ENCODE assay signal across 9 mouse cellular contexts in the genomic region with DNA sequence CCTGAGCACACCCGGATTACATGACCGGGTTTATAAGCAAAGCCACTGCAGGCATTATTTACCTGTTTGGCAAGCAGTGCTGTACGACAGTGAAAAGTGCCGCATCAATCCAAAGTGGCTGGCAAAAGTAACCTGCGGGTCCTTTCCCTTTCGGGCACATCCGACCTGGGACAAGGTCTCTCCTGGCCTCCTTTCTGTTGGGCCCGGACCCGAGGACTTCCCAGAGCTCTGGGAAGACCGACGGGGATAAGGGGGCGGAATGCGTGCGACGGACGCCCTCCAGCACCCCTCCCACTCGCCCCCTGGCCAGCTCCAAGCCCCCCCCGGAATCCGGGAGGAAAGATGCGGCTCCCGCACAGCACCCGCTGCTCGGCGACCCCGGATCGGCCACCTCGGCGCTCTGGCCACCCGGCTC. TPM values are rescaled to one million over a fixed set of nuclear protein-coding genes. Genes with fewer than 3 reads are reported as not detected.
DNase-seq lines count a peak whose midpoint lies in the region; ATAC-seq and TF ChIP-seq lines count a peak whose summit lies in the region.
"Had no signal": no experiment of that assay in that cellular context is flagged by ENCODE, and none has a peak within 500 bp of the region (broad histone marks: within the 10 kb centered on the region; RNA-seq: fewer than 3 reads in every experiment).

No protein-coding gene starts in this region.

- H3K27me3 ChIP-seq in kidney, embryonic 14.5 days (ENCODE audit: control insufficient read depth, insufficient read depth, low read length), result no peaks in the 10 kb centered on the region
- H3K27me3 ChIP-seq in forebrain, embryonic 14.5 days (replicated peaks; ENCODE audit: control insufficient read depth, insufficient read depth, low read length), result no peaks in the 10 kb centered on the region
- peaks cover 38% of the 10 kb centered on the region for H3K27me3 ChIP-seq in liver, embryonic 12.5 days (replicated peaks)
- H3K27me3 ChIP-seq in stomach, postnatal 0 days (ENCODE audit: control insufficient read depth, insufficient read depth, low read length), result no peaks in the 10 kb centered on the region

- no peak for TF ChIP-seq EP300 in stomach, postnatal 0 days (optimal IDR thresholded peaks at IDR 0.05)

- no peak for DNase-seq in kidney, adult 11 months
- DNase-seq in brain, embryonic 14.5 days (ENCODE audit: low read depth), result peak; percentile 49
- peak; percentile 36 for DNase-seq in forebrain, embryonic 14.5 days (ENCODE audit: low spot score)
- DNase-seq in stomach, postnatal 0 days (ENCODE audit: low spot score), result no peak
- DNase-seq in thymus, adult 18-20 months, result no peak
- DNase-seq in gastrocnemius, adult 18-20 months (ENCODE audit: low spot score), result no peak

- peak; percentile 71 for ATAC-seq in kidney, embryonic 14.5 days (ENCODE audit: low FRiP score, low TSS enrichment)
- ATAC-seq in forebrain, embryonic 14.5 days, result peak; percentile 27
- peak; percentile 46 for ATAC-seq in liver, embryonic 12.5 days
- ATAC-seq in stomach, postnatal 0 days (ENCODE audit: low FRiP score, low TSS enrichment), result peak; percentile 50

- peak overlapping the region; percentile 78 for H3K9ac ChIP-seq in kidney, embryonic 14.5 days (ENCODE audit: low read depth, low read length)
- H3K9ac ChIP-seq in forebrain, embryonic 14.5 days (ENCODE audit: low read length), result peak overlapping the region; percentile 86
- H3K9ac ChIP-seq in liver, embryonic 12.5 days, result peak overlapping the region; percentile 61
- peak overlapping the region; percentile 88 for H3K9ac ChIP-seq in stomach, postnatal 0 days (ENCODE audit: low read length)

- peak overlapping the region; percentile 59 for H3K4me2 ChIP-seq in kidney, embryonic 14.5 days (replicated peaks; ENCODE audit: low read depth, low read length)
- peak overlapping the region; percentile 95 for H3K4me2 ChIP-seq in forebrain, embryonic 14.5 days (ENCODE audit: low read length)
- peak overlapping the region; percentile 68 for H3K4me2 ChIP-seq in liver, embryonic 12.5 days
- H3K4me2 ChIP-seq in stomach, postnatal 0 days (replicated peaks; ENCODE audit: low read depth), result peak overlapping the region; percentile 74

- no peak for TF ChIP-seq POLR2A in brain, embryonic 14.5 days (IDR thresholded peaks at IDR 0.05; ENCODE audit: borderline replicate concordance, extremely low read depth, insufficient read depth, insufficient read length, poor library complexity, severe bottlenecking)

- H3K9me3 ChIP-seq in kidney, embryonic 14.5 days (ENCODE audit: control insufficient read depth, low read length), result no peaks in the 10 kb centered on the region
- H3K9me3 ChIP-seq in forebrain, embryonic 14.5 days (replicated peaks; ENCODE audit: control insufficient read depth, low read length), result no peaks in the 10 kb centered on the region
- H3K9me3 ChIP-seq in liver, embryonic 12.5 days (replicated peaks), result no peaks in the 10 kb centered on the region
- H3K9me3 ChIP-seq in stomach, postnatal 0 days (ENCODE audit: control insufficient read depth, low read length), result no peaks in the 10 kb centered on the region

- no peak for TF ChIP-seq CTCF in brain, embryonic 14.5 days (IDR thresholded peaks at IDR 0.05; ENCODE audit: borderline replicate concordance, extremely low read depth, insufficient read depth, insufficient read length)
- no peak for TF ChIP-seq CTCF in stomach, postnatal 0 days (IDR thresholded peaks at IDR 0.05; ENCODE audit: low read depth)

- WGBS in kidney, embryonic 14.5 days, result under 1% methylated on average over 27 of the region's 29 CpGs
- WGBS in forebrain, embryonic 14.5 days, result under 1% methylated on average over 29 of the region's 29 CpGs
- WGBS in liver, embryonic 12.5 days (ENCODE audit: insufficient replicate concordance), result under 1% methylated on average over 29 of the region's 29 CpGs
- WGBS in stomach, postnatal 0 days, result 2% methylated on average over 22 of the region's 29 CpGs

- peak overlapping the region; percentile 70 for H3K4me3 ChIP-seq in kidney, embryonic 14.5 days (ENCODE audit: low read length)
- peak overlapping the region; percentile 84 for H3K4me3 ChIP-seq in forebrain, embryonic 14.5 days (ENCODE audit: low read depth, low read length)
- H3K4me3 ChIP-seq in liver, embryonic 12.5 days, result peak overlapping the region; percentile 58
- H3K4me3 ChIP-seq in stomach, postnatal 0 days (ENCODE audit: low read depth, low read length), result peak overlapping the region; percentile 79

- H3K4me1 ChIP-seq in kidney, embryonic 14.5 days (ENCODE audit: control insufficient read depth, insufficient read depth, low read length), result no peaks in the 10 kb centered on the region
- no peaks in the 10 kb centered on the region; the same call in 1 of the 2 replicates for H3K4me1 ChIP-seq in forebrain, embryonic 14.5 days (ENCODE audit: control insufficient read depth, insufficient read depth, low read length)
- no peaks in the 10 kb centered on the region for H3K4me1 ChIP-seq in liver, embryonic 12.5 days
- H3K4me1 ChIP-seq in stomach, postnatal 0 days (replicated peaks; ENCODE audit: control insufficient read depth, insufficient read depth), result no peaks in the 10 kb centered on the region

- H3K27ac ChIP-seq in kidney, embryonic 14.5 days (ENCODE audit: low read depth, low read length), result peak overlapping the region; percentile 77
- H3K27ac ChIP-seq in forebrain, embryonic 14.5 days (ENCODE audit: low read depth, low read length), result no peak overlapping the region
- H3K27ac ChIP-seq in liver, embryonic 12.5 days, result peak overlapping the region; percentile 71
- peak overlapping the region; percentile 53 for H3K27ac ChIP-seq in stomach, postnatal 0 days (replicated peaks)

- no peaks in the 10 kb centered on the region for H3K36me3 ChIP-seq in kidney, embryonic 14.5 days (ENCODE audit: control insufficient read depth, insufficient read depth, low read length)
- no peaks in the 10 kb centered on the region for H3K36me3 ChIP-seq in forebrain, embryonic 14.5 days (ENCODE audit: control insufficient read depth, insufficient read depth, low read length)
- H3K36me3 ChIP-seq in liver, embryonic 12.5 days, result no peaks in the 10 kb centered on the region
- no peaks in the 10 kb centered on the region for H3K36me3 ChIP-seq in stomach, postnatal 0 days (ENCODE audit: control insufficient read depth, insufficient read depth, low read length)

RNA-seq across cellular contexts. Expression of gene Steap2, which starts 0.8 kb away (rescaled TPM):
- 15.6 and 23.8 TPM in 2 replicates for polyA plus RNA-seq in kidney, embryonic 14.5 days (2014; fragmentation: Nextera tagmentation; extraction: Ambion mirVana)
- polyA plus RNA-seq in brain, embryonic 14.5 days (2012; rRNA removed), result 2.4 and 3.5 TPM in 2 replicates
- polyA plus RNA-seq in forebrain, embryonic 14.5 days (2014; fragmentation: Nextera tagmentation; extraction: Ambion mirVana), result 4.3 TPM in 2 replicates
- polyA plus RNA-seq in liver, embryonic 12.5 days (2016; fragmentation: Nextera tagmentation; extraction: Ambion mirVana), result 5.9 and 7.2 TPM in 2 replicates
- polyA plus RNA-seq in stomach, postnatal 0 days (2015; fragmentation: Nextera tagmentation; extraction: Ambion mirVana), result 4.2 and 5.0 TPM in 2 replicates
- total RNA-seq in gastrocnemius, adult 18-20 months (2021), result under 1 TPM; 0.21 to 0.71 TPM

RNA-seq across cellular contexts. Expression of gene Cfap69, which starts 29.5 kb away (rescaled TPM):
- polyA plus RNA-seq in kidney, embryonic 14.5 days (2014; fragmentation: Nextera tagmentation; extraction: Ambion mirVana), result 1.5 and 5.5 TPM in 2 replicates
- polyA plus RNA-seq in brain, embryonic 14.5 days (2012; rRNA removed), result 9.2 and 9.9 TPM in 2 replicates
- polyA plus RNA-seq in forebrain, embryonic 14.5 days (2014; fragmentation: Nextera tagmentation; extraction: Ambion mirVana), result 5.6 and 8.9 TPM in 2 replicates
- polyA plus RNA-seq in liver, embryonic 12.5 days (2016; fragmentation: Nextera tagmentation; extraction: Ambion mirVana), result 0.47 and 0.76 TPM in 2 replicates
- polyA plus RNA-seq in stomach, postnatal 0 days (2015; fragmentation: Nextera tagmentation; extraction: Ambion mirVana), result 7.2 and 8.1 TPM in 2 replicates
- total RNA-seq in gastrocnemius, adult 18-20 months (2021), result under 1 TPM in 1 of 2 experiments, not detected in 1; 0.11 TPM

RNA-seq across cellular contexts. Expression of gene Steap1, which starts 55.6 kb away (rescaled TPM):
- polyA plus RNA-seq in kidney, embryonic 14.5 days (2014; fragmentation: Nextera tagmentation; extraction: Ambion mirVana), result 9.9 and 10.3 TPM in 2 replicates
- polyA plus RNA-seq in brain, embryonic 14.5 days (2012; rRNA removed), result 0.82 and 0.91 TPM in 2 replicates
- polyA plus RNA-seq in forebrain, embryonic 14.5 days (2014; fragmentation: Nextera tagmentation; extraction: Ambion mirVana), result 2.6 and 2.9 TPM in 2 replicates
- polyA plus RNA-seq in liver, embryonic 12.5 days (2016; fragmentation: Nextera tagmentation; extraction: Ambion mirVana), result 9.1 and 9.3 TPM in 2 replicates
- polyA plus RNA-seq in stomach, postnatal 0 days (2015; fragmentation: Nextera tagmentation; extraction: Ambion mirVana), result 10.8 and 11.8 TPM in 2 replicates
- not detected for total RNA-seq in gastrocnemius, adult 18-20 months (2021)
- total RNA-seq: left cerebral cortex, postnatal 36 days had no signal

Comparison
In these comparisons a context has a peak if more than half of its experiments do, and no peak if none do; other contexts are left out.
1. DNase-seq: peak in brain, embryonic 14.5 days (single experiment) and forebrain, embryonic 14.5 days (single experiment); none in kidney, adult 11 months (single experiment), stomach, postnatal 0 days (single experiment), thymus, adult 18-20 months (0 of 2) and gastrocnemius, adult 18-20 months (single experiment).
2. Peak in every context shown above with its lines, with median percentiles within 50 percentile points of each other: ATAC-seq, H3K4me2 ChIP-seq, H3K4me3 ChIP-seq and H3K9ac ChIP-seq.